Mouse (Mus musculus) heart, adult 2 months (tissue): ENCODE data around the gene Tnni2. TPM values are rescaled to one million over a fixed set of nuclear protein-coding genes. Genes with fewer than 3 reads are reported as not detected.
A peak's percentile ranks its signal among the peaks of the same experiment; 100 is the strongest.

Source experiments
- DNase-seq, 2 experiments: peaks; one replicate each; pipeline ENCODE4 v3.0.0; 2021
- H3K27ac ChIP-seq: fragments of 200-600 bp; 2 replicates; pipeline ENCODE4 v1.8.1; 2022
- H3K27me3 ChIP-seq: fragments of 200-500 bp; 2 replicates; pipeline ENCODE4 v1.6.1; 2012; ENCODE audit warnings: mild to moderate bottlenecking, low read length, inconsistent platforms, mixed read lengths; ENCODE audit not compliant: control insufficient read depth, insufficient read depth
- H3K36me3 ChIP-seq: fragments of 200-500 bp; 2 replicates; pipeline ENCODE4 v1.6.1; 2012; ENCODE audit warnings: low read length, inconsistent platforms; ENCODE audit not compliant: control insufficient read depth, insufficient read depth
- H3K4me1 ChIP-seq: fragments of 200-500 bp; 2 replicates; pipeline ENCODE4 v1.6.1; 2011; ENCODE audit warnings: low read length; ENCODE audit not compliant: control insufficient read depth, insufficient read depth
- H3K4me3 ChIP-seq: fragments of 200-600 bp; 2 replicates; pipeline ENCODE4 v1.8.1; 2022
- H3K79me2 ChIP-seq: fragments of 200-500 bp; replicated peaks from 2 replicates; pipeline ENCODE4 v1.6.1; 2012; ENCODE audit warnings: mild to moderate bottlenecking, inconsistent platforms, low read length, moderate library complexity, mixed read lengths; ENCODE audit not compliant: control insufficient read depth, insufficient read depth
- H3K9ac ChIP-seq: fragments of 200-500 bp; 2 replicates; pipeline ENCODE4 v1.6.1; 2012; ENCODE audit warnings: low read depth, mild to moderate bottlenecking, control low read depth, inconsistent platforms, low read length, mixed read lengths
- CTCF ChIP-seq: fragments of 200-600 bp; IDR thresholded peaks from 2 replicates; pipeline ENCODE4 v1.8.1; 2022; ENCODE audit warnings: antibody characterized with exemption, mild to moderate bottlenecking, moderate library complexity
- EP300 ChIP-seq: fragments of 200-500 bp; IDR thresholded peaks from 2 replicates; pipeline ENCODE4 v1.6.1; 2011; ENCODE audit warnings: low read depth, low read length, control low read depth; ENCODE audit not compliant: insufficient read depth
- POLR2A ChIP-seq: fragments of 200-500 bp; IDR thresholded peaks from 2 replicates; pipeline ENCODE4 v1.6.1; 2011; ENCODE audit warnings: mild to moderate bottlenecking, low read depth, low read length, control low read depth; ENCODE audit not compliant: insufficient read depth
- WGBS: fragments of 180-500 bp; shearing (Covaris S2); methylation state at CpG from one replicate; pipeline ENCODE4 v1.1.7; 2018; 5-methylcytosine and 5-hydroxymethylcytosine counted together
- intact Hi-C: fragments of 180-260 bp; cut with DNase I; formaldehyde crosslinking; loops from one replicate; pipeline ENCODE4 v1.15.1; 2025
- polyA plus RNA-seq: library from polyadenylated mRNA; depleted of rRNA; stranded (reverse); fragments of >200 nt; gene quantifications from 2 replicates; pipeline ENCODE4 v1.2.3, GENCODE M21; 2012
- total RNA-seq, 2 experiments: library from RNA; stranded (reverse); gene quantifications; 2 replicates each; pipeline ENCODE4 v1.2.3; 2021

Gene Tnni2
- total and polyA plus RNA-seq, 3 experiments: 2.7 to 7.5 (median 3.0) TPM

DNA sequence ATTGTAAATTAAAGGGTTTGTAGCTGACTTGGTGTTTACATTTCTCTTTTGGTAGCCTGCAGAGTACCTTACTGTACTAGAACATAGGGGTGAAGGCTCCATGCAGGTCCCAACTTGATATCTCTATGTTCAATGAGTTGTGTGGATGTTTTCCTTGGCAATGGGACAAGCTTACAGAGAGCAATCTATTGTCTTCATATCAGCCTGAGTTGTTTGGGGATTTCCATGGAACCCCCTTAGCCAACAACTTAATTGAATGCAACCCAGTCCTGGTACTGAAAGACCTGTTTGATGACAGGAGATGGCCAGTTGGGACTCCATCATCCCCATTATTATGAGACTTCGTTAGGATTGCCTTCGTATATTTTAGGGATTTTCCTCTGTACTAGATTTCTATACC, 23.6 kb upstream of the Tnni2 start:
- peaks cover 9% of the 10 kb centered on the region for H3K4me1 ChIP-seq
- intact Hi-C loops: no loop called here
- no peaks in the 10 kb centered on the region for H3K27me3 ChIP-seq
- peak overlapping the region; percentile 34 for H3K27ac ChIP-seq
- no peak overlapping the region for H3K4me3 ChIP-seq
- H3K79me2 ChIP-seq: no peaks in the 10 kb centered on the region
- TF ChIP-seq EP300 (no peak), CTCF (no peak), POLR2A (no peak)
- peaks cover 5% of the 10 kb centered on the region; the same call in 1 of the 2 replicates for H3K36me3 ChIP-seq
- no peak for DNase-seq
- WGBS: 53% methylated on average over 2 of the region's 2 CpGs
- H3K9ac ChIP-seq: no peak overlapping the region

DNA sequence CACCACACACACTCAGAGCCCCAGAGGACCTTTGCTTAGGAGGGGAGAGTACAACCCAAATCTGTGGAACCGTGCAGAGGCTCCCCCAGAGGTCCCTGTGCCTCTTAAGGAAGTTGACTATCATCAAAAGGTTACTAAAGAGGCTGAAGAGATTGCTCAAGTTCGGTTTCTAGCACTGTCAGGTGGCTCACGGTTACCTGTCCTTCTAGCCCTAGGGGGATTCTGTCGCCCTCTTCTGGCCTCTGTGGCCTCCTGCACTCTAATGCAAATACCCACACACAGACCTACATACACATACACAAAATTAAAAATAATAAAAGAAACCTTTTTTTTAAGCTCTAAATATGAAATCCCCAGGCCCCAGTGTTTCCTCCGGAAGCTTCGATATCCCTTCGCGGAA, 22.9 kb upstream of the Tnni2 start:
- Histone ChIP-seq H3K4me1 (peaks cover 9% of the 10 kb centered on the region), H3K27me3 (no peaks in the 10 kb centered on the region), H3K4me3 (no peak overlapping the region), H3K36me3 (peaks cover 5% of the 10 kb centered on the region; the same call in 1 of the 2 replicates), H3K27ac (peak overlapping the region; percentile 34), H3K9ac (no peak overlapping the region), H3K79me2 (no peaks in the 10 kb centered on the region)
- TF ChIP-seq POLR2A (no peak), CTCF (peak; percentile 20; the same call in 1 of the 2 replicates)
- intact Hi-C loops: no loop called here
- no peak for DNase-seq
- WGBS: 86% methylated on average over 8 of the region's 8 CpGs

DNA sequence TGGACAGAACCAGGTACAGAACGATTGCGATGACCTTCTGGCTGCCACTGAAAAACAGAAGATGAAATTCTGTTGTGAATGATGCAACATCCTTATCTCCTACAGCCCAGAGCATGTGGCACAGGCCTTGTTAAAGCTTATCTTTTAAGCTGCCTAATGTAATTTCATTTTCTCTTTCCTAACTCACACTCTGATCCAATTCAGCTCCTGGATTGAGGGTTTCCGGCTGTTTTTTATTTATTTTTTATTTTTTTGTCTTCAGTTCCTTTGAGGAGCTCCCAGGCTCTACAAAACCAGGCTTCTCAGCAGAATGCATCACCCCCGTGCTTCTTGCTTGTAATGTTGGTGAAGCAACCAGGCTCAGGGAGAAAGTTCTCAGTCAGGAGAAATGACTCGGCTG, 21.7 kb upstream of the Tnni2 start:
- intact Hi-C loops: loop anchor here (5.0 kb wide), 1 partner anchor 33 kb away; the partner anchor contains the start of gene Ctsd
- H3K27me3 ChIP-seq: no peaks in the 10 kb centered on the region
- 69% methylated on average over 5 of the region's 5 CpGs for WGBS
- TF ChIP-seq POLR2A (no peak), CTCF (no peak), EP300 (no peak)
- H3K4me3 ChIP-seq: no peak overlapping the region
- H3K9ac ChIP-seq: no peak overlapping the region
- no peak for DNase-seq
- H3K79me2 ChIP-seq: no peaks in the 10 kb centered on the region
- H3K27ac ChIP-seq: no peak overlapping the region
- peaks cover 5% of the 10 kb centered on the region; the same call in 1 of the 2 replicates for H3K36me3 ChIP-seq
- peaks cover 8% of the 10 kb centered on the region for H3K4me1 ChIP-seq

DNA sequence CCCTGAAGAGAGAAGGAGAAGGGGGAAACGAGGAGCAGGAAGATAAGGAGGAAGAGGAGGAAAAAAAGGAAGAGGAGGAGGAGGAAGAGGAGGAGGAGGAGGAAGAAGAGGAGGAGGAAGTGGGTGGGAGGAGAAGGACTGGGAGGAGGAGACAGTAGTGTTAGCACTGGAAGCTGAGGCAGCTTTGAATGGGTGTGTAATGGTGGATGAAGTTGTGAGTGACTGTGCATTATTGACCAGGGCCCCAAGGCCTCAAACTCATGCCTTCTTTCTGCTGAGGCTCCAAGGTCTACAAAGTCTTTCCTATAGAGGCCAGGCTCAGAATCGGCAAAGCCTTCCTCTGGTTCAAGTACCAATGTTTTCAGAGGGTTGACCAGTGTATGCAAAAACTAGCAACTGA, 19.8 kb upstream of the Tnni2 start:
- intact Hi-C loops: loop anchor here (5.0 kb wide), 1 partner anchor 35 kb away; the partner anchor contains the start of gene Ctsd
- Histone ChIP-seq H3K27me3 (no peaks in the 10 kb centered on the region), H3K4me3 (no peak overlapping the region), H3K27ac (no peak overlapping the region), H3K36me3 (peaks cover 2% of the 10 kb centered on the region; the same call in 1 of the 2 replicates), H3K79me2 (no peaks in the 10 kb centered on the region), H3K4me1 (peaks cover 6% of the 10 kb centered on the region), H3K9ac (no peak overlapping the region)
- WGBS: 68% methylated on average over 2 of the region's 2 CpGs
- DNase-seq: no peak
- TF ChIP-seq CTCF (no peak), POLR2A (no peak), EP300 (no peak)

DNA sequence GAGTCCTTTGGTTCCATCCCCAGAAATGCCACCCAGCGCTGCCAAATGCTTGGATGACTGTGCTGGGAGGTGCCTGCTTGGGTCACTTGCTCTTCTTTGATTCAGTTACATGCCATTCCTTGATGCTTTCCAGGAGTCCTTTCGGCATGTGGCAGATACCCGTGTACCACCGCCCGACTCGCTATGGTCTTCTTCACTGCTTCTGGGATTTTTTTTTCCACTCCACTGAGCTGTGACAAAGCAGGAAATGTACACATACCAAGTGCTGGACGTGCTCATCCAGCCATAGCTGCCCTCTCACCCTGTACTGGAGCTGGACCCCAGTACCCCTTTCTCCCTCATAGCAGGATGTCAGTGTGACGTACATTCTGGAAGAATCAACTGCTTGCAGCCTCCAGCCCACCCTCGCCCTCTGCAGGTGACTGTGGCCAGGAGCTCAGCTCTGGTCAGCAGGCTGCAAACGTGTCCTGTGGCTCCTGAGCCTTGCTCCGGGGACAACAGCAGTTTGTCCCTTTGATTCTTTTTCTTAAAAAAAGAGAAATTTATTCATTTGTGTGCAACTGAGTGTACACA, 15.9 kb upstream of the Tnni2 start:
- H3K4me3 ChIP-seq: no peak overlapping the region
- no peak overlapping the region for H3K27ac ChIP-seq
- H3K4me1 ChIP-seq: no peaks in the 10 kb centered on the region
- no peaks in the 10 kb centered on the region for H3K36me3 ChIP-seq
- TF ChIP-seq EP300: peak; percentile 27; the same call in 1 of the 2 replicates
- peak; percentile 82 for TF ChIP-seq CTCF
- TF ChIP-seq POLR2A: no peak
- 53% methylated on average over 11 of the region's 11 CpGs for WGBS
- H3K27me3 ChIP-seq: no peaks in the 10 kb centered on the region
- intact Hi-C loops: loop anchor here (2.0 kb wide), 2 partner anchors 65 to 91 kb away; no protein-coding TSS in a partner anchor
- H3K79me2 ChIP-seq: no peaks in the 10 kb centered on the region
- H3K9ac ChIP-seq: no peak overlapping the region
- peak in 1 of 2 experiments; percentile 64 for DNase-seq

DNA sequence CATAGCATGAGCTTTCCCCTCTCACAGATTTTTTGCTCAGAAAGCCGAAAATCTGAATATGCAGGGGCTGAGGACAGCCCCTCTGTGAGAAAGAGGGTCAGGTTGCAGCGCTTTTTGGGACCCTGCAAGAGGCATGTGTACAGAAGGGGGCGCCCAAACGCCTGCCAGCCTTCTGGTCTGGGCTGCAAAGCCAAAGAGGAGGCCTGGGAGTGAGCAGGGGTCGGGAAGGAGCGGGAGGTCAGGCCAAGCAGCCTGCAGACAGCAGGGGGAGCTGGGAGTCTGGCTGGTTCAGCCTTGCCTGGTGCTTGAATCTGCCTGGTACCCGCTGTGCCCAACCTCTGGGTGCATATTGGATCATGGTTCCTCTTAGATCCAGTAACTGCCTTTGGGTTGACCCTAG, 13.4 kb upstream of the Tnni2 start:
- Histone ChIP-seq H3K27me3 (no peaks in the 10 kb centered on the region), H3K27ac (no peak overlapping the region), H3K4me3 (no peak overlapping the region), H3K9ac (no peak overlapping the region), H3K79me2 (no peaks in the 10 kb centered on the region), H3K36me3 (no peaks in the 10 kb centered on the region), H3K4me1 (no peaks in the 10 kb centered on the region)
- TF ChIP-seq EP300 (no peak), CTCF (peak; percentile 54)
- DNase-seq: no peak
- 53% methylated on average over 7 of the region's 7 CpGs for WGBS
- intact Hi-C loops: no loop called here
